Mouse (Mus musculus) cerebellum, adult 11 months (tissue): ENCODE data around the gene Gm12216.
"Not testable (repeated sequence)": the region's sequence is repeated elsewhere in the genome, so short reads cannot be mapped to it uniquely, and the experiment has no call there.

Source experiments
- DNase-seq: peaks from one replicate; pipeline ENCODE4 v3.0.0; 2022

Gm12216 gene

GRCm38 (mm10) chr11:53768422-53769184 is 90.5 kb downstream of the Gm12216 start:
- DNase-seq, result no peak

- DNase-seq, result no peak
These were observed 94.5 kb downstream of the Gm12216 start for GRCm38 (mm10) chr11:53764581-53764980.

GRCm38 (mm10) chr11:53763496-53764140 is 95.4 kb downstream of the Gm12216 start:
- DNase-seq, result peak; percentile 67

- peak; percentile 47 for DNase-seq
These were observed 96.1 kb downstream of the Gm12216 start for GRCm38 (mm10) chr11:53762827-53763495.

GRCm38 (mm10) chr11:53762426-53762825 is 96.6 kb downstream of the Gm12216 start:
- DNase-seq, result no peak

- DNase-seq, result peak; percentile 27
These were observed 97.2 kb downstream of the Gm12216 start for GRCm38 (mm10) chr11:53761822-53762221.

GRCm38 (mm10) chr11:53761284-53761683 is 97.8 kb downstream of the Gm12216 start:
- DNase-seq, result no peak

GRCm38 (mm10) chr11:53759545-53760406 is 99.3 kb downstream of the Gm12216 start:
- no peak for DNase-seq

- DNase-seq, result no peak
These were observed 100.2 kb downstream of the Gm12216 start for GRCm38 (mm10) chr11:53758791-53759351.

- not testable (repeated sequence) for DNase-seq
These were observed 101.0 kb downstream of the Gm12216 start for GRCm38 (mm10) chr11:53758033-53758432.

- DNase-seq, result no peak
These were observed 101.4 kb downstream of the Gm12216 start for GRCm38 (mm10) chr11:53757612-53758011.

- DNase-seq, result no peak
These were observed 104.0 kb downstream of the Gm12216 start for GRCm38 (mm10) chr11:53755011-53755595.

GRCm38 (mm10) chr11:53749716-53750352 is 109.2 kb downstream of the Gm12216 start:
- DNase-seq, result no peak

GRCm38 (mm10) chr11:53749306-53749705 is 109.8 kb downstream of the Gm12216 start:
- DNase-seq, result no peak

GRCm38 (mm10) chr11:53748614-53749013 is 110.4 kb downstream of the Gm12216 start:
- DNase-seq, result no peak

- DNase-seq, result no peak
These were observed 111.1 kb downstream of the Gm12216 start for GRCm38 (mm10) chr11:53747985-53748384.

- DNase-seq, result no peak
These were observed 113.8 kb downstream of the Gm12216 start for GRCm38 (mm10) chr11:53745260-53745659.

- DNase-seq, result no peak
These were observed 116.7 kb downstream of the Gm12216 start for GRCm38 (mm10) chr11:53742353-53742752.

- peak; percentile 32 for DNase-seq
These were observed 121.5 kb downstream of the Gm12216 start for GRCm38 (mm10) chr11:53737573-53737946.

GRCm38 (mm10) chr11:53736771-53737572 is 122.1 kb downstream of the Gm12216 start:
- peak; percentile 34 for DNase-seq
